Mouse (Mus musculus): ENCODE results near the gene Pde1a.

Pde1a gene

DNA sequence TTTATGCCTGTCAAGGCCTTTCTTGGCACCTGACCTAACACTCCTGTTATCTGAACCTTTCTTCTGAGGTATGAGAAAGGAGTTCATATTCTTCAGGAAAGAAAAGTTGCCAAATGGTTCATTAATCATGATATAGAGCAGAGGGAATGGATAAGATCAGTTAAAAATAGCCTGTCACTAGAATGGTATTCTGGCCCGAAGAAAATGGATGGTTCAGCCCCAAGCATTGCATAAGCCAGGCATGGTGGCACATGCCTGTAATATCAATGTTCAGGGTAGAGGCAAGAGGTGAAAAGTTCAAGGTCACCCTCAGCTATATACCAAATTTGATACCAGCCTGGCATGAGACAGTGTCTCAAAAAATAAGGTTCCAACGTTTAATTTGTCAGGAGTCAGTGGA, 336.1 kb downstream of the Pde1a start:
- DNase-seq, result no peak

- DNase-seq, result no peak
Measured at GRCm38 (mm10) chr2:79786467-79786866, 342.8 kb downstream of the Pde1a start.

DNA sequence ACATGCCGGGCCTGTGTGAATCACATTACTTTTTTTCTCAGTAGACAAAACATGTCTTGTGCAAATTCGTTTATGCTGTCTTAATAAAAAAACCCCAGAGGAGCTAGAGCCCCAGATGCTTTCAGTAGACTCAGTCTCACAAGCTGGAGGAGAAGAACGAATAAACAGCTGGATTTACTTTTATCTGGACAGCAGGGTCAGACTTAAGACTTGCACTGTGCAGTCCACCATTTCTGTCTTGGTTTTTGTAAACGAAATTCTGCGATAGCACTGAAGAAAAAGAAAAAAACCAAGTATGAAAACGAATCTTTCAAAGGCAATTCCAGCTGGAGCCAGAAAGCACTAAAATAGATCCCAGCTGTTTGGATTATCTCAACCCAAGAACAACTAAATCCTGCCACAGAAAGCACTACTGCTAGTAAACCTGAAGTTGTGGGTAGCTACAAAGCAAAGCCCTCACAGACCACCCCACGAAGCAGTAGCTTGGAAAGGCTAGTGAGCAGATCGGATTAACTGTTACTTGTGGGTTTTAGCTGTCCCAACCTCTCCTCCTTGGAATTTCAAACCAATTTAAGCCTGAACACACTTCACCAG, 343.6 kb downstream of the Pde1a start:
- DNase-seq, result no peak

Measured in cerebellum, adult 11-12 months (tissue).